Mouse (Mus musculus): ENCODE data around the gene 5330417C22Rik. TPM values are rescaled to one million over a fixed set of nuclear protein-coding genes. Genes with fewer than 3 reads are reported as not detected.

5330417C22Rik gene
- polyA plus RNA-seq, 1 experiment, result 0.01 TPM

GRCm38 (mm10) chr3:108458866-108459265 is 77.5 kb downstream of the 5330417C22Rik start:
- no peaks in the 10 kb centered on the region for H3K36me3 ChIP-seq (ENCODE audit: control insufficient read depth, insufficient read depth)
- H3ac ChIP-seq (ENCODE audit: control insufficient read depth, insufficient read length, low read depth), result no peak overlapping the region
- no peaks in the 10 kb centered on the region for H3K79me3 ChIP-seq (ENCODE audit: low read depth)
- H3K4me3 ChIP-seq (ENCODE audit: insufficient read depth, poor library complexity, severe bottlenecking), result no peak overlapping the region
- H3K27me3 ChIP-seq (ENCODE audit: control insufficient read depth, insufficient read depth, insufficient read length), result peaks cover 40% of the 10 kb centered on the region
- H3K79me2 ChIP-seq (ENCODE audit: control insufficient read depth, insufficient read depth), result no peaks in the 10 kb centered on the region
- no peak for TF ChIP-seq USF1 (IDR thresholded peaks at IDR 0.05; ENCODE audit: low read depth)
- TF ChIP-seq CTCF (IDR thresholded peaks at IDR 0.05; ENCODE audit: control insufficient read depth, insufficient read depth, insufficient read length), result no peak
- no peak for TF ChIP-seq MYOD1 (IDR thresholded peaks at IDR 0.05; ENCODE audit: control insufficient read depth, insufficient read length, low read depth)
- TF ChIP-seq FOSL1 (IDR thresholded peaks at IDR 0.05; ENCODE audit: insufficient read depth, low read length, poor library complexity, severe bottlenecking), result no peak
- TF ChIP-seq MYOG (IDR thresholded peaks at IDR 0.05; ENCODE audit: control insufficient read depth, extremely low read depth, insufficient read length), result no peak
- TF ChIP-seq CEBPB (IDR thresholded peaks at IDR 0.05; ENCODE audit: low read depth), result no peak
- TF ChIP-seq MAX (IDR thresholded peaks at IDR 0.05), result no peak

GRCm38 (mm10) chr3:108458380-108458779 is 78.0 kb downstream of the 5330417C22Rik start:
- no peak for TF ChIP-seq MYOG (IDR thresholded peaks at IDR 0.05; ENCODE audit: control insufficient read depth, extremely low read depth, insufficient read length)
- no peak for TF ChIP-seq FOSL1 (IDR thresholded peaks at IDR 0.05; ENCODE audit: insufficient read depth, low read length, poor library complexity, severe bottlenecking)
- H3K4me3 ChIP-seq (ENCODE audit: insufficient read depth, poor library complexity, severe bottlenecking), result no peak overlapping the region
- no peaks in the 10 kb centered on the region for H3K36me3 ChIP-seq (ENCODE audit: control insufficient read depth, insufficient read depth)
- H3K79me3 ChIP-seq (ENCODE audit: low read depth), result no peaks in the 10 kb centered on the region
- H3ac ChIP-seq (ENCODE audit: control insufficient read depth, insufficient read length, low read depth), result no peak overlapping the region
- H3K27me3 ChIP-seq (ENCODE audit: control insufficient read depth, insufficient read depth, insufficient read length), result peaks cover 36% of the 10 kb centered on the region
- H3K79me2 ChIP-seq (ENCODE audit: control insufficient read depth, insufficient read depth), result no peaks in the 10 kb centered on the region

GRCm38 (mm10) chr3:108454172-108454571 is 82.2 kb downstream of the 5330417C22Rik start:
- H3K27me3 ChIP-seq (ENCODE audit: control insufficient read depth, insufficient read depth, insufficient read length), result peaks cover 39% of the 10 kb centered on the region
- H3K36me3 ChIP-seq (ENCODE audit: control insufficient read depth, insufficient read depth), result no peaks in the 10 kb centered on the region
- H3K79me3 ChIP-seq (ENCODE audit: low read depth), result no peaks in the 10 kb centered on the region
- H3ac ChIP-seq (ENCODE audit: control insufficient read depth, insufficient read length, low read depth), result no peak overlapping the region
- no peaks in the 10 kb centered on the region for H3K79me2 ChIP-seq (ENCODE audit: control insufficient read depth, insufficient read depth)
- H3K4me3 ChIP-seq (ENCODE audit: insufficient read depth, poor library complexity, severe bottlenecking), result no peak overlapping the region
- TF ChIP-seq FOSL1 (IDR thresholded peaks at IDR 0.05; ENCODE audit: insufficient read depth, low read length, poor library complexity, severe bottlenecking), result no peak
- TF ChIP-seq MAX (IDR thresholded peaks at IDR 0.05), result no peak
- no peak for TF ChIP-seq MYOG (IDR thresholded peaks at IDR 0.05; ENCODE audit: control insufficient read depth, extremely low read depth, insufficient read length)
- TF ChIP-seq CTCF (IDR thresholded peaks at IDR 0.05; ENCODE audit: control insufficient read depth, insufficient read depth, insufficient read length), result no peak
- no peak for TF ChIP-seq USF1 (IDR thresholded peaks at IDR 0.05; ENCODE audit: low read depth)
- TF ChIP-seq CEBPB (IDR thresholded peaks at IDR 0.05; ENCODE audit: low read depth), result no peak
- no peak for TF ChIP-seq MYOD1 (IDR thresholded peaks at IDR 0.05; ENCODE audit: control insufficient read depth, insufficient read length, low read depth)

- H3K4me3 ChIP-seq (ENCODE audit: insufficient read depth, poor library complexity, severe bottlenecking), result no peak overlapping the region
- no peaks in the 10 kb centered on the region for H3K79me3 ChIP-seq (ENCODE audit: low read depth)
- H3K79me2 ChIP-seq (ENCODE audit: control insufficient read depth, insufficient read depth), result no peaks in the 10 kb centered on the region
- H3ac ChIP-seq (ENCODE audit: control insufficient read depth, insufficient read length, low read depth), result no peak overlapping the region
- H3K27me3 ChIP-seq (ENCODE audit: control insufficient read depth, insufficient read depth, insufficient read length), result peaks cover 39% of the 10 kb centered on the region
- no peak for TF ChIP-seq CTCF (IDR thresholded peaks at IDR 0.05; ENCODE audit: control insufficient read depth, insufficient read depth, insufficient read length)
- H3K36me3 ChIP-seq (ENCODE audit: control insufficient read depth, insufficient read depth), result no peaks in the 10 kb centered on the region
These were observed 84.4 kb downstream of the 5330417C22Rik start for GRCm38 (mm10) chr3:108451969-108452368.

- H3K79me2 ChIP-seq (ENCODE audit: control insufficient read depth, insufficient read depth), result peaks cover 47% of the 10 kb centered on the region
- peaks cover 6% of the 10 kb centered on the region for H3K27me3 ChIP-seq (ENCODE audit: control insufficient read depth, insufficient read depth, insufficient read length)
- peak overlapping the region; percentile 74 for H3ac ChIP-seq (ENCODE audit: control insufficient read depth, insufficient read length, low read depth)
- peaks cover 20% of the 10 kb centered on the region for H3K36me3 ChIP-seq (ENCODE audit: control insufficient read depth, insufficient read depth)
- TF ChIP-seq CTCF (IDR thresholded peaks at IDR 0.05; ENCODE audit: control insufficient read depth, insufficient read depth, insufficient read length) (no peak), MAX (IDR thresholded peaks at IDR 0.05) (no peak), MYOG (IDR thresholded peaks at IDR 0.05; ENCODE audit: control insufficient read depth, extremely low read depth, insufficient read length) (no peak), MYOD1 (IDR thresholded peaks at IDR 0.05; ENCODE audit: control insufficient read depth, insufficient read length, low read depth) (no peak), FOSL1 (IDR thresholded peaks at IDR 0.05; ENCODE audit: insufficient read depth, low read length, poor library complexity, severe bottlenecking) (no peak), CEBPB (IDR thresholded peaks at IDR 0.05; ENCODE audit: low read depth) (no peak), USF1 (IDR thresholded peaks at IDR 0.05; ENCODE audit: low read depth) (no peak)
- peaks cover 45% of the 10 kb centered on the region for H3K79me3 ChIP-seq (ENCODE audit: low read depth)
- H3K4me3 ChIP-seq (ENCODE audit: insufficient read depth, poor library complexity, severe bottlenecking), result peak overlapping the region; percentile 90
These were observed 91.0 kb downstream of the 5330417C22Rik start for GRCm38 (mm10) chr3:108445366-108445705.

GRCm38 (mm10) chr3:108444698-108445365 is 91.5 kb downstream of the 5330417C22Rik start, which contains the start of gene Sars:
Gene Sars (minus strand): TSS chr3:108445209.
- Histone ChIP-seq H3K79me3 (ENCODE audit: low read depth) (peaks cover 50% of the 10 kb centered on the region), H3K36me3 (ENCODE audit: control insufficient read depth, insufficient read depth) (peaks cover 21% of the 10 kb centered on the region), H3K79me2 (ENCODE audit: control insufficient read depth, insufficient read depth) (peaks cover 52% of the 10 kb centered on the region), H3K27me3 (ENCODE audit: control insufficient read depth, insufficient read depth, insufficient read length) (peaks cover 2% of the 10 kb centered on the region), H3K4me3 (ENCODE audit: insufficient read depth, poor library complexity, severe bottlenecking) (peak within 1 kb of the TSS; percentile 90), H3ac (ENCODE audit: control insufficient read depth, insufficient read length, low read depth) (peak within 1 kb of the TSS; percentile 75)
- no peak for TF ChIP-seq MYOG (IDR thresholded peaks at IDR 0.05; ENCODE audit: control insufficient read depth, extremely low read depth, insufficient read length)
- TF ChIP-seq MYOD1 (IDR thresholded peaks at IDR 0.05; ENCODE audit: control insufficient read depth, insufficient read length, low read depth), result no peak
- peak; percentile 39 for TF ChIP-seq MAX (IDR thresholded peaks at IDR 0.05)
- TF ChIP-seq FOSL1 (IDR thresholded peaks at IDR 0.05; ENCODE audit: insufficient read depth, low read length, poor library complexity, severe bottlenecking), result no peak
- TF ChIP-seq CTCF (IDR thresholded peaks at IDR 0.05; ENCODE audit: control insufficient read depth, insufficient read depth, insufficient read length), result no peak
- no peak for TF ChIP-seq USF1 (IDR thresholded peaks at IDR 0.05; ENCODE audit: low read depth)
